Mouse (Mus musculus) gastrocnemius, adult 8-10 months (tissue): ENCODE results near the gene Ifi35. TPM values are rescaled to one million over a fixed set of nuclear protein-coding genes. Genes with fewer than 3 reads are reported as not detected.
"Not testable (repeated sequence)": the region's sequence is repeated elsewhere in the genome, so short reads cannot be mapped to it uniquely, and the experiment has no call there.

Experiments used
- DNase-seq, 2 experiments: peaks; one replicate each; pipeline ENCODE4 v3.0.0; 2022; ENCODE audit warnings: low spot score in 2 of 2
- total RNA-seq, 4 experiments: library from RNA; stranded (reverse); gene quantifications; 2 replicates each; pipeline ENCODE4 v1.2.4; 2022

Gene Ifi35
- total RNA-seq, 4 experiments from 2014 or later = 7.4 to 9.7 (median 8.7) TPM

DNA sequence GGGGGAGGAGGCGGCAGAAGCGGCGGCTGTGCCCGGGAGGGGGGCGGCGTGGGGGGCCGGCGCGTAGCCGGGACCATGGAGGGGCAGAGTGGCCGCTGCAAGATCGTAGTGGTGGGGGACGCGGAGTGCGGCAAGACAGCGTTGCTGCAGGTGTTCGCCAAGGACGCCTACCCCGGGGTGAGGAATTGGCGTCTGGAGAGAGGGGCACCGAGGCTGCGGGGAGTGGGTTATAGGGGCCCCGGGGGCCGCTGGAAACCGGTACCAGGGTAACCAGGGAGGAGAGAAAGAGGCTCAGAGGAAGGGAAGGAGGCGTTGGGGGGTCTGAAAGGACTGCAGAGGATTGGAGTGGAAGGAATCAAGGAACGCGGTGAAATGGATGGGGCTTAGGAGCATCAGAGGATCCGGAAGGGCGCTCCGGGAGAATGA is 20.1 kb downstream of the Ifi35 start:
- DNase-seq = no peak

DNA sequence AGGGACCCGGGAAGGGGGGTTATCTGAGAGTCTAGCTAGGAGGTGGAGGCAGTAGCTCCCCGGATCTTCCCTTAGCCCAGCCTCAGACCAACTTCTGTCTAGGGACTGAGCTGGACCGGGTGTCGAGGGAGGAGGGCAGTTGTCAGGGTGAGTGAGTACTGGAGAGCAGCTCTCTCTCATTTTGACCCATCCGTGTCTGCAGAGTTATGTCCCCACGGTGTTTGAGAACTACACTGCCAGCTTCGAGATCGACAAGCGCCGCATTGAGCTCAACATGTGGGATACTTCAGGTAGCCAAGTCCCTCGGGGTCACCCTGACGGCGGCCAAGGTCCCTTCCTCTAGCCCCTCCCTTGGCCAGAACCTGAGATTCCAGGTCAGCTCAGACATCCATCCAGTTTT is 20.5 kb downstream of the Ifi35 start:
- DNase-seq = no peak

DNA sequence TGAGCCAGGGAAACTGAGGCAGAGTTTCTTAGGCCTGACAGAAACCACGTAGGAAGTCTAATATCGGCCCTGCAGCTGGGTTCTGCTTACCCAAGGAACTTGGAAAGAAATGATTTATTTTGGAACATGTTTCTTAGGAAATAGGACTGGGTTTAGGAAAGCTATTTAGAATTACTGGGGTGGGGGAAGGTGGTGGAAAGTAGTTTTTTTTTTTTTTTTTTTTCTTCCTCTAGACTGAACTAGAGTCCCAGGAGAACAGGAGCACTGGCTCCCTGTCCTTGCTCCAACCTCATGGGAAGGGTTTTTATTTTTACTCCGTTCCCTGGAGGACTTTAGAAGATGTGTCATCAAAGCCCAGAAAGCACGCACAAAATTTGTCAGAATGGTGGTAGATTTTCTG is 20.9 kb downstream of the Ifi35 start:
- DNase-seq = no peak

DNA sequence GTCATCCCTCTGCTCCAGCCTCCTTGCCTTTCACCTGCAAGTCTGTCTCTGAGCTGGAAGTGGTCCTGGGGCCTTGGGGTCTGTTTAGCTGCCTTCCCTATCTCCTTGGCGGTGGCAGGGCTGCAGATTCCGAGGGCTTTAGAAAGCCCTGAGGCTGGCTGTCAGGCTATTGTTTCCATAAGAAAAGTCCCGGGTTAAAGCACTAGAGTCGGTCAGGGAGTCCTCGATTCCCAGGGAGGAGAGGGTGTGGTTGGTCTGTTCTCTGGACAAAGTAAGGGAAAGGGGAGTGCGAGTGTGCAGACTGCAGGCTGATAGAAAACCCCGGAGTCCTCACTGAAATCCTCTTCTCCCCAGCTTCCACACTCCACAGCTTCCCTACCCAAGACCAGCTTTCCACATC is 22.0 kb downstream of the Ifi35 start:
- no peak for DNase-seq

DNA sequence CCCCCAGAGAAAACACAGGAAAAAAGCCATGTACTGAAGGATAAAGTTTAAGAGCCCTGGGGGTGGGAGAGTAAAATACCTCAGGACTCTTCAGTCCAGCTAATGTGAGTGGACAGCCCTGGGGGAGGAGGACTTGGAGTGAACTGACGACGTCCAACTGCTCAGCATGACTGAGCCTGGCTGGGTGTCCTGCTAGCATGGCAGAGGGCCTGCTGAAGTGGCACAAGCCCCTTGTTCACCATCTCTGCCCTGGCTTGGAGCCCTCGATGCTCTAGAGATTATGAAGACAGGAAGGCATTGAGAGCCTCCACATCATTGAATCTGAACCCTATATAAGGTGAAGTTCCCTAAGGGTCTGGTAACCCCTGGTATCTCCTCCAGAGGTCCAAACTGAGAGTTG is 23.7 kb downstream of the Ifi35 start:
- DNase-seq = no peak

DNA sequence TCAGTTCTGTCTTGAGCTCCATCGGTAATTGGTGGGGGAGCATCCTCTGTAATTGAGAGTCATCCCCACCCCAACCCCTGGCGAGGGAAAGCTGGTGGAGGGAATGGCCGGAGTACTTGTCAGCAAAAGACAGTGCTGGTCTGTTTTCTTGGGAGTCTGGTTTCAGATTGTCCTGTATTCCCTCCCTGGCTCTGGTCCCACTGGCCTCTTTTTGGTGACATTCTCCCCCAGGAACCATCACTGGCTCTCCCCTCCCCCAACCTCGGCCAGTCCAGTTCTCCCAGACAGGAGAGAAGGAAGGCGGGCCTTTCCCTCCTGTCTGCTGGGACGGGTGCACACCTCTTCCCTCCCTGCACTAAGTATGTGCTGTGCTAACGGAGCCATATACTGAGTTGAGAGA is 24.1 kb downstream of the Ifi35 start:
- no peak for DNase-seq

DNA sequence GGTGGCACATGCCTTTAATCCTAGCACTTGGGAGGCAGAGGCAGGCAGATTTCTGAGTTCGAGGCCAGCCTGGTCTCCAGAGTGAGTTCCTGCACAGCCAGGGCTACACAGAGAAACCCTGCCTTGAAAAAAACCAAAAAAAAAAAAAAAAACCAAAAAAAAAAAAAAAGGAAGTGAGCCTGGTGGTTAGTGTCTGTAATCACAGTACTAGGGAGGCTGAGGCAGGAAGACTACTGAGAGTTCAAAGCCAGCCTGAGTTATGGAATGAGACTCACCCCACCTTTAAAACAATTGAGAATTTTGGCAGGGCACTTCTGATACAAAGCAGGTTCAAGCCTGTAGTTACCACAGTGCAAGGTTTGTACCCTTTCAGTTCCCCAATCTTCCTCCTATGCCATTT is 25.5 kb downstream of the Ifi35 start:
- DNase-seq = not testable (repeated sequence)

DNA sequence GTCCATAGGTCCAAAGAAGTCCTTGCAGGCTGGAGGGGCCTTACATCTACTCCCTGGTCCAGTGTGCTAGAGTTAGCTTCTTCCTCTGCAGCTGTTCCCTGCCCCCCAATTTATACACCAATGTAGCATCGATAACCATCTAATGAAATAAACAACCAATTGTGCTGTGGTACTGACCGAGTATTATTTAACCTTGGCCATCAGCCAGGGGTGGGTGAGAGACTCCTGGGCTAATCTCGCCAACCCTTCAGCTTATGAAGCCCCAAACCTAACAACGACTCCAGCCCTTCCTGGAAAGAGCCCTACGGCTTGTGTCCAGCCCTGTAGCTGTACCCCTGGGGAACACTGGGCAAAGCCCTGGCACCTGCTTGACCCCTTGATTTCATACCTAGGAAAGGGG is 26.1 kb downstream of the Ifi35 start:
- DNase-seq = no peak

DNA sequence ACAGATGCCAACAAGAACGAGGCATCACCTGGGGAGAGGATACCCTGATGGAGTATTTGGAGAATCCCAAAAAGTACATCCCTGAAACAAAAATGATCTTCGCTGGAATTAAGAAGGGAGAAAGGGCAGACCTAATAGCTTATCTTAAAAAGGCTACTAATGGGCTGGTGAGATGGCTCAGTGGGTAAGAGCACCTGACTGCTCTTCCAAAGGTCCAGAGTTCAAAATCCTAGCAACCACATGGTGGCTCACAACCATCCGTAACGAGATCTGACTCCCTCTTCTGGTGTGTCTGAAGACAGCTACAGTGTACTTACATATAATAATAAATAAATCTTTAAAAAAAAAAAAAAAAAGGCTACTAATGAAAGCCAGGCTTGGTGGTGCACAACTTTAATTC is 28.2 kb downstream of the Ifi35 start:
- not testable (repeated sequence) for DNase-seq

DNA sequence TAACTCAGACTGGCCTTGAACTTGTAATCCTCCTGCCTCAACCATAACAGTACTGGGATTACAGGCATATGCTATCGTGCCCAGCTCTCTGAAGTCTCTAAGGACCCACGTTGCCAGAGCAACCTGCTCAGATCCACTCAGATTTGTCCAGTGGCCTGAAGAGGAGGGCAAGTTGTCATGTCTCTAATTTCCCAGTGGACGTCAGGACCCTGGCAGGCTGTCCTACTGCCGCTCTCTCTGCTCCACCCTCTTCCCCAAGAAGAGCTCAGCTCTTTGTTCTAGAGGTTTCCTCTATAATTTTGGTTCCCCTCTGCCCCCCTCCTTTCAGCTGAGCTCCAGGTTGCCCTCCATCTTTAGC is 29.0 kb downstream of the Ifi35 start:
- DNase-seq = no peak

DNA sequence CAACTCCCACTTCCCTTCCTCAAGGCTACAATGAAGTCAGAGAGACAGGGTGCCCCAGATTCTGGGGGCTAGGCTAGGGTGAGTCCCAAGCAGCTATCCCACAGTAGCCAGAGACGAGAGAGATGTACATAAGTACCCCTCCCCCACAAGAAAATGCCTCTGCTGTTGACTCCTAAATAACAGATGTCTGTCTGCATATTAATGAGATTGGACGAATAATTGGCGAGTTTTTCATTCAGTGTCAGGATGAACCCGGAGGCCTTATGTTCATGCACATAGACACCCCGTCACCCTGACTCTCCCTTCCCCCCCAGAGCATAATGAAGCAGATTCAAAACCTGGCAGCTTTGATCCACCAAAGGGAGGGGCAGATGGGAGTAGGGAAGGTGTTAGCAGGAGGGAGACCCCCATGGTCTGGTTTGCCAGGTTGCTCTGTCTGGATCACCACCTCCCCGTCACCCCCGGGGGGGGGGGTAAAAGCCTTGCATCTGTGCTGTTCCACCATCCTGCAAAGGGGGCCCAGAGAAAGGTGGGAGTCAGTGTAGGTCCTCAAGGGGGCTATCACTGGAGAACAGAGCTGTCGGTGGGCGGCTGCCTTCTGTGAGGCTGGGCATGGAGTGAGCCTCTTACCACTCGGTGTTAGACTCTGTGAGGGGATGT is 29.5 kb downstream of the Ifi35 start:
- no peak for DNase-seq

DNA sequence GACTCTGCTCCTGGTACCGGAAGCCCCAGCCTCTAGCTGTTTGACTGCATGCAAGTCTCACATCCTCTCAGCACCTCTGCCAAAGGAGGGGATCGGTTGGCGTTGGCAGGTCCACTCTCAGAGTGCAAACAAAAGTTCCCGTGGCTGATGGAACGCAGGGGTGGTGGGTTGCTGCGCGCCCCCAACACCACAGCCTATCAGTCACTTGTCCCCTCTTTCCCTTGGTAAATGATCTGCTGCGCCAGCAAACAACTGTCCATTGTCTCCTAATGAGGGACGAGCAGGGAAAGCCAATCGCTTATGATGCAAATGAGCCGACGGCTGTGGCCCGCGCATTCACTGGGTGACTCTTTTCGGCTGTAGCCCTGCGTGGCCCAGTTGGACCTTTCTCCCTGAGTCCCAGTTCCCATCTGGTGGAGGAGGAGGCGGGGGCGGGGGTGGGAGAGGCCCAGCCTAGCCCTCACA is 31.0 kb downstream of the Ifi35 start:
- DNase-seq = no peak

DNA sequence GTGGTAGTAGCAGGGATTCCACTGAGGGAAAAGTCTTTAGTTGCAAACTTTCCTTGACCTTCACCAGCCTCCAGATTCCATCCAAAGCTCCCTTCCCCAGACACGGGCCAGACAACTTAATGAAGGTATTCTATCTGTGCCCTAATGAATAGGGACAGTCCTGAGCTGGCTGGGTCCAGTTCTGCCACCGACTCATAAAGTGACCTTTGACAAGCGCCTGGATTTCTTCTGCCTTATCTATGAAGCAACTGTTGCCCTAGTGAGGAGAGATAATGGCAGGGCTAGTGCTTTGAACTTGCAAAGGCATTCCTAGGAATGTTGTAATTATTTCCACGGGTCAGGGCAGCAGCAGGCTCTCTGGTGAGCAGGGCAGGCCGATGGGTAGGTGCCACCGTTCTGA is 32.7 kb downstream of the Ifi35 start:
- no peak for DNase-seq

DNA sequence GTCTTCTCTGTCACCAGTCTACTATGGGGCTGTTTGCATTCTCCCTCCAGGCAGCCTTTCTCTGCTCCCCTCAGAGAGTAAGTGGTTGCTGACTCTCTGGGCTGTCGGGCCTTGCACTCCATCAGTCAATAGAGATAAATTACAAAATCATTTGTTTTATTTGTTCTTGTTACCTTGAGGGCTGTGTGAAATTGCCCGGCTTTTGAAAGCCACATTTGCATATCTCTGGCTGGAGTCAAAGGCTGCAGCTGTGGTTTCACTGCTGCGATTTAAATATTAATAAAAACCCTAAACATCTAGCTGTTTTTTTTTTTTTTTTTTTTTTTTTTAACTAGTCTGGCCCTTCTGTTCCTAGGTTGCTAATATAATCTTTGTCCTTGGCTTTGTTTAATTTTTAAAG is 35.6 kb downstream of the Ifi35 start:
- DNase-seq = no peak

DNA sequence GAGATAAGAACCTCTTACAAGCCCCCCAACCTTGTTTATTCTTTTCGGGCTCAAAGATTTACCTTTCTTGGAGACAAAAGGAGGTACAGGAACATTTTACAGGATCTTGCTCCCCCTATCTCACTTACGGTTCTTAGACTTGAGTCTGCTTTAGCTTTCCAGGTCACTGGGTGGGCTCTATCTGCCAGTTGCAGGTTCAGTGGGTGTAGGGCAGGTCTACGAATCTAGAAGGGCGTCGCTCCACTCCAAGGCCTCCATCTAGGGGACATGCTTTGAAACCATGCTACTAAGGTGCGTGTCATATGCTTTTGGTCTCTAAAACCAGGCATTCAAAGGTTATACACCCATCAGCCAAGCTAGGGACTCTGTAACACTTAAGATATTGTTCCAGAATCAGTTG is 36.0 kb downstream of the Ifi35 start:
- no peak for DNase-seq

DNA sequence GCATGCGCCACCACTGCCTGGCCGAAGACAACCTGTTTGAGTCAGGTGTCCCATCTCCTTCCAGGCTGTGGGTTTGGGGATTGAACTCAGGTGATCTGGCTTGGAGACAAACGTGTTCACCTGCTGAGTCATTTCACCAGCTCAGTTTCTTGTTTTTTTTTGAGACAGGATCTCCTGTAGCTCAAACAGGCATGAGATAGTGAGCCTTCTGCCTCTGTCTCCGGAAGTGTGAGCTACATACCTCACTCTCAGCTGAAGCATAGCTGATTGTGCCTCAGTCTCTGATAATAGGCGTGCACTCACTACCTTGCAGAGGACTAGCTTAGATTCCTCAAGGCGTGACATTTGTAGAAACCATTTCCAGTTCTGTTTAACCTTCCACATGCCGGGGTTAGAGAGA is 36.6 kb downstream of the Ifi35 start:
- DNase-seq = no peak

DNA sequence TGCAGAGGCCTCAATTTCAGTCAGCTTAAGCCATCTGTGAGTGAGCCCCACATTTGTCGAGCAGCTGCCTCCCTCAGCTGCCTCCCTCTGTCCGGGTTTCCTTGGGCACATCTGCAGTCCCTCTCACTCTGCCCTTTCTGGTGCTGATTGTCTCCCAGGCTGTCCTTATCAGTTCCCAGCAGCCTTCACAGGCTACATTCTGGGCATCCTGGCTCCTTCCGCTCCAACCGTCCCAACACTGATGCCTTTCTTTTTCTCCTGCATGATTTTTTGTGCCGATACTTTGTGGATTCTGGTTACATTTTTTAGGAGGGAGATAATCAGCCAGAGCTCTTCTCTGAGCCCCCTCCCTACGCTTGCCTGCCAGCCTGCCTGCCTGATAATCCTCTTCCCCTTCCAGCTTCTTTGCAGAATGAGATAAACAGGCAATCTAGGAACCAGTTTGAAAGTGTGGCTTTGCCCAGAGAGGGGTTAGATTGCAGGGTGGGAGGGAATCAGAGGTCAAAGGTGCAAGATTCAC is 37.4 kb downstream of the Ifi35 start:
- DNase-seq = no peak

DNA sequence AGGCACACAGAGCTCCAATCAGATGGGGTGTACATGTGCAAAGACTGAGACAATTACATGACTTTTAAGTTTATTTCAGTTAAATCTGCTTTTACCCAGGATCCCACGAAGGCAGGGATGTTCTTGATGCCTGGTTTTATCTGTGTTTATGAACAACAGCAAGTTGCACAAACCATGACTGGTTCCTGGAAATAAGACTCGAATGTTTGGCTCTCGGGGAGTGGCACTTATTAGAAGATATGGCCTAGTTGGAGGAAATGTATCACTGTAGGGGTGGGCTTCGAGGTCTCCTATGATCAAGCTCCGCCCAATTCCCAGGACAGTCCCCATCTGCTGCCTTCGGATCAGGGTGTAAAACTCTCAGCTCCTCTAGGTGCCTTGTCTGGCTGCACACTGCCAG is 37.9 kb downstream of the Ifi35 start:
- no peak for DNase-seq

DNA sequence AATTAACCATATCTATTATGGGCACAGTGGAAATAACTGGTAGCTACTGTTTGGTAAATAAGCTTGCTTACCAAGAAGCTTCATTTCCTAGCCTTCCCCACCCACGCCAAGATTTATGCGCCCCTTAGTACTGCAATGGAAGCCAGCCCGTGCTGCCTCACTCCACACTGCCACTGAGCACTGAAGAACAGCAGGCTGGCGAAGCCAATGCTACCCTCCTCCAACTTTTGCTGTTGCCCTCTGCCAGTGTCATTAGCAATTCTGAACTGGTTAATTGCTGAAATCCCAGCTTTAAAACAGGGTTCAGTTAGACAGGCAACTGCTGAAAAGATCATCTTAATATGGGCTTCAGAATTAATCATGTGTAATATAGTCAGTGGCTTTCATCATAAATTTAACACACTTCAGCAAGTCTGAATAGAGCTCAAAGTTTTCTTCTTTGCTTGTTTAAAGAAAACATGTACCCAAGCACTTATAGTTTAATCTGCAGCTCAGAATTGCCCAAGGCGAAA is 58.1 kb downstream of the Ifi35 start:
- DNase-seq = no peak

DNA sequence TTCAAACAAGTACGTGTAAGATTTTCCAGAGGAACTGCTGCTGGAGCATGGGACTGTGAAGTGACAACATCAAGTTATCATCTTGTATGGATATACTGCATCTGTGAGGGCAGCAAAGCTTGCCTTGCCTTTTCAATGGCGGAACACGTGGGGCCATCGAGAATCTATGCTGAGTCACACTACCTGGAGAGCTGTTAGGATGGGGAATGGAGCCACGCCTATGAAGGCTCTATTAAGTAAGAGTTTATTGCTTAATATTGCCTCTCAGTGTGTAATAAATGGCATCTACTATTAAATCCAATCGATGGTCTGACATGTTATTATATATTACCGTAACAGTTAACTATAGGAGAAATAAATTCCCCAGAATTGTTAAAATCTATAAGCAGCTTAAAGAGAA is 58.9 kb downstream of the Ifi35 start:
- DNase-seq = no peak
